Mouse (Mus musculus) kidney, embryonic 16.5 days (tissue): ENCODE measurements around the gene Celf6. TPM values are rescaled to one million over a fixed set of nuclear protein-coding genes. Genes with fewer than 3 reads are reported as not detected.

ENCODE experiments used
- ATAC-seq: fragments of 200-750 bp; cut with Nextera tagmentation; 2 replicates; pipeline ENCODE4 v1.8.0; 2017; ENCODE audit warnings: moderate TSS enrichment; ENCODE audit not compliant: low FRiP score, low TSS enrichment
- H3K27ac ChIP-seq: fragments of 300-500 bp; sonication (generic); 2 replicates; pipeline ENCODE4 v1.5.1; 2014; ENCODE audit warnings: low read length
- H3K27me3 ChIP-seq: fragments of 300-500 bp; sonication (generic); 2 replicates; pipeline ENCODE4 v1.6.1; 2014; ENCODE audit warnings: low read length, control low read depth, mixed read lengths; ENCODE audit not compliant: insufficient read depth
- H3K36me3 ChIP-seq: fragments of 300-500 bp; sonication (generic); 2 replicates; pipeline ENCODE4 v1.6.1; 2014; ENCODE audit warnings: low read length, control low read depth, mixed read lengths; ENCODE audit not compliant: insufficient read depth
- H3K4me1 ChIP-seq: fragments of 300-500 bp; sonication (generic); 2 replicates; pipeline ENCODE4 v1.6.1; 2014; ENCODE audit warnings: low read length, control low read depth, mixed read lengths; ENCODE audit not compliant: insufficient read depth
- H3K4me2 ChIP-seq: fragments of 300-500 bp; sonication (generic); replicated peaks from 2 replicates; pipeline ENCODE4 v1.6.1; 2014; ENCODE audit warnings: low read depth, low read length
- H3K4me3 ChIP-seq: fragments of 300-500 bp; sonication (generic); 2 replicates; pipeline ENCODE4 v1.5.1; 2014; ENCODE audit warnings: mild to moderate bottlenecking, low read length
- H3K9ac ChIP-seq: fragments of 300-500 bp; sonication (generic); replicated peaks from 2 replicates; pipeline ENCODE4 v1.6.1; 2014; ENCODE audit warnings: low read length
- H3K9me3 ChIP-seq: fragments of 300-500 bp; sonication (generic); 2 replicates; pipeline ENCODE4 v1.6.1; 2016; ENCODE audit warnings: low read length, control low read depth
- WGBS: fragments of 180-500 bp; shearing (Covaris S2); extraction: QIAGEN DNeasy Blood & Tissue Kit; methylation state at CpG from one replicate; pipeline ENCODE4 v1.1.7; 2014; 5-methylcytosine and 5-hydroxymethylcytosine counted together
- polyA plus RNA-seq: library from polyadenylated mRNA; unstranded; fragments of >200 nt; fragmentation: Nextera tagmentation; extraction: Ambion mirVana; gene quantifications from 2 replicates; pipeline ENCODE4 v1.2.1, GENCODE M21; 2015

The Celf6 gene
- polyA plus RNA-seq, 1 experiment from 2014 or later: 0.32 TPM

DNA sequence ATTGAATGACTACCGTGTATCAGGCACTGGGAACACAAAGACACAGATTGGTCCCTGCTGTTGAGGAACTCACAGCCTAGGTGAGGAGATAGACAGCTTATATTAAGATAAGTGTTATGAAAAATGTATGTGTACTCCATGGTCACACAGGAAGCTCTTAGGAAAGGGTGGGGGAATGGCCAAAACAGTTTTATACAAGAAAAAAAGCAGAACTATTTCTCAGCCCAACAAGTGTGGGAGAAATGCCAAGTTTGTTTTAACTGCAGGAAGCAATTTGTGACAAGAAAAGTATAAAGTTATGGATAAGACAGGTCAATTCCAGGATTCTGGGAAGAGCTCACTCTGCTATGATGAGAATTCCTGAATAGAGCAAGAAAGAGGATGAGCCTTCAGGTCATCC, 29.8 kb upstream of the Celf6 start:
- no peak for ATAC-seq
- 93% methylated on average over 1 of the region's 1 CpGs for WGBS
- no peaks in the 10 kb centered on the region for H3K36me3 ChIP-seq
- no peak overlapping the region for H3K4me2 ChIP-seq
- H3K4me1 ChIP-seq: no peaks in the 10 kb centered on the region
- H3K27ac ChIP-seq: no peak overlapping the region
- no peaks in the 10 kb centered on the region for H3K9me3 ChIP-seq
- no peak overlapping the region for H3K4me3 ChIP-seq
- no peaks in the 10 kb centered on the region for H3K27me3 ChIP-seq
- no peak overlapping the region for H3K9ac ChIP-seq

DNA sequence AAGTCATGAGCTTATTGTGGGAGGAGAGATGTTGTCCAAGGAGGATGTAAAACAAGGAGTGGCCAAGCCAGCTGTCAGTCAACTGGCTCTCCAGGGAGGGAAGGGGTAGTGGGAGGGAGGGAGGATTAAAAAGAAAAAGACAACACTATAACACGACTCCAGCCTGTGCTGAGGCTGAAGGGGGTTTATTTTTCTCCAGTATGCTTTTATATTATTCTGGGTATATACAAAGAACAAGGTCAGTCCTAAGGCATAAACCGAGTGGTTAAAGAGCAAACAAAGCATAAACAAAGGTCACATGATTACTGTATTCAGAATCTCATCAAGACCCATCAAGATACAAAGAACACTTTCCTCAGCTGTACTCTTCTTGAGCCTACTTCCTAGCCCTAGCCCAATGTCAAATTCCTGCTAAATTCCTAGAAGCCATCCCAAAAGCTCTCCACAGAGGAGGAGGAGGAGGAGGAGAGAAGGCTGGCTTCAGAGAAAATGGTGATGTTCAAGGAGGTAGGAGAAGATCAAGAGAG, 28.7 kb upstream of the Celf6 start:
- Histone ChIP-seq H3K27ac (no peak overlapping the region), H3K4me1 (no peaks in the 10 kb centered on the region), H3K9me3 (no peaks in the 10 kb centered on the region), H3K4me2 (no peak overlapping the region), H3K9ac (no peak overlapping the region), H3K27me3 (no peaks in the 10 kb centered on the region), H3K4me3 (no peak overlapping the region), H3K36me3 (no peaks in the 10 kb centered on the region)
- WGBS: 55% methylated on average over 2 of the region's 2 CpGs
- no peak for ATAC-seq

DNA sequence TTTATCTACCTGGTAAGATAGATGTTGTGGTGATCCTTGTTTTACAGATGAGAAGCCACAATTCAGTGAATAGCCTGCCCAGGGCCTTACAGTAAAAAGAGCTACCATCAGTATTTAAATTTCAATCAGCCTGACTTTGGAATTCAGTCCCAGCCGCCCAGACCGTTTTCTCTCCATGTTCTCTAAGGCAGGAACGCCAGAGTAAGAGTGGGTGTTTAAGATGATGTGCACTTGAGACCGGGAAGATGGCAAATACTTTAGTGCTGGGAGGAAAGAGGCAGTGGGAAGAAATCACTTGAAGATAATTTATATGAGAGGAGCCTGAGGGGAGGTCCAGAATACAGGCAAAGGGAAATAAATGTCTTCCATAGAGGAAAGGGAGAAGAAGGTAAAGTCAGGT, 27.6 kb upstream of the Celf6 start:
- H3K4me3 ChIP-seq: no peak overlapping the region
- H3K4me2 ChIP-seq: no peak overlapping the region
- no peak overlapping the region for H3K27ac ChIP-seq
- H3K4me1 ChIP-seq: no peaks in the 10 kb centered on the region
- no peaks in the 10 kb centered on the region for H3K9me3 ChIP-seq
- no peak for ATAC-seq
- H3K36me3 ChIP-seq: no peaks in the 10 kb centered on the region
- H3K27me3 ChIP-seq: no peaks in the 10 kb centered on the region
- no peak overlapping the region for H3K9ac ChIP-seq
- WGBS: 85% methylated on average over 4 of the region's 4 CpGs

DNA sequence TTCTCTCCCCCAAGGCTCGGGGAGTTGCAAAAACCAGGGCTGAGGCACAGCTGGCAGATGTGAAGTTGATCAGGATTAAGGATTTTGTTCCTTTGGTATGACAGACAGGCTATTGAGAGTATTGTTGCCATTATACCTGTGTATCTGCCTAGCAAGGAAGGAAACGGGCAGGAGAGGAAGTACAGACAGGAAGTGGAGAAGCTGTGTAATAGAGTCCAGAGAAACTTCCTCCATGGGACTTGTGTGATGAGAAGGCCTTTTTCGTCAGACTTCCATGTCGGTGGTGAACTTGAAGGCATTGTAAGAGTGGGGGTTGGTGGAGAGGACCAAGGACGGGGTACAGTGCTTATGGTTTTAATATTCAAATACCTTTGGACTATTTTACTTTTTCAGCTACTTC, 26.7 kb upstream of the Celf6 start:
- H3K4me2 ChIP-seq: no peak overlapping the region
- no peaks in the 10 kb centered on the region for H3K27me3 ChIP-seq
- no peak overlapping the region for H3K9ac ChIP-seq
- WGBS: 74% methylated on average over 5 of the region's 5 CpGs
- H3K27ac ChIP-seq: no peak overlapping the region
- no peaks in the 10 kb centered on the region for H3K36me3 ChIP-seq
- ATAC-seq: no peak
- no peaks in the 10 kb centered on the region for H3K9me3 ChIP-seq
- H3K4me1 ChIP-seq: no peaks in the 10 kb centered on the region
- no peak overlapping the region for H3K4me3 ChIP-seq

DNA sequence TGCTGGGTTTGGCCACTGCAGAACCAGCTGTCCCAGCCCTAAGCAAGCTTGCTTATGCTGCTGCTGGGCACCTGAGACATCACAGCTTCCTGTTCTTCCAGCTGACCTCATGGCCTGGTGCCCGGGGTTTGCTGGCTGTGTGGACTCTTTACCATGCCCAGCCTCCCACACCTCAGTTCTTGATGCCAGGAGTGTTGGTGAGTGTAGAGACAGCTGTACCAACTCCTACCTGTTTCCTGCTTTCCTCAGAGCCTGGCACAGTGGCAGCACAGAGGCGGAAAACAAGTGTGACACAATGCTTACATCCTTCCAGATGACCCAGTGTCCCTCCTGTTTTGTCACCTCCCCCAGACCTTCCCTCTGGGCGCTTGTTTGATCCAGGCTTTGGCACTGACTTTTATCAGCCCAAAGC, 26.1 kb upstream of the Celf6 start:
- Histone ChIP-seq H3K4me3 (no peak overlapping the region), H3K9me3 (no peaks in the 10 kb centered on the region), H3K27ac (no peak overlapping the region), H3K9ac (no peak overlapping the region), H3K27me3 (no peaks in the 10 kb centered on the region), H3K36me3 (no peaks in the 10 kb centered on the region), H3K4me1 (no peaks in the 10 kb centered on the region), H3K4me2 (no peak overlapping the region)
- WGBS: 56% methylated on average over 3 of the region's 3 CpGs
- ATAC-seq: no peak

DNA sequence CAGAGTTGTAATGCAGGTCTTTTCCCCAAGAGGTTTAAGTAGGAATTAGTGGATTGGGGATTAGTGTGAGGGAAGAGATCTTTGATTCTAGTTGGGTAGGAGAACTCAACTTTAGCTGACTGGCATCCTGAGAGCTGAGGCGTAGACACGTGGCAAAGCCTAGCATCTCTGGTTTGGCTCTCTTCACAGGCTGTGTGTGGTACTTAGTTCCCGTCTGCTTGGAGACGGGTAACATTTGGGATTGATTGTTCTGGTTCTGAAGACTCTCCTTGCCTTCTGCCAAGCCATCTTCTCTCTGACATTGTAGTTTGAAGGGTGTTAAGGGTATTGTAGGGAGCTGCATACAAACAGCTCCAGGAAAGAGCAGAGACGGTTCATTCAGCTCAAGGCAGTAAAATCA, 25.1 kb upstream of the Celf6 start:
- Histone ChIP-seq H3K36me3 (peaks cover 5% of the 10 kb centered on the region; the same call in 1 of the 2 replicates), H3K4me1 (no peaks in the 10 kb centered on the region), H3K9ac (no peak overlapping the region), H3K4me2 (no peak overlapping the region), H3K27ac (no peak overlapping the region), H3K4me3 (no peak overlapping the region), H3K27me3 (no peaks in the 10 kb centered on the region), H3K9me3 (no peaks in the 10 kb centered on the region)
- no peak for ATAC-seq
- WGBS: 85% methylated on average over 5 of the region's 5 CpGs

DNA sequence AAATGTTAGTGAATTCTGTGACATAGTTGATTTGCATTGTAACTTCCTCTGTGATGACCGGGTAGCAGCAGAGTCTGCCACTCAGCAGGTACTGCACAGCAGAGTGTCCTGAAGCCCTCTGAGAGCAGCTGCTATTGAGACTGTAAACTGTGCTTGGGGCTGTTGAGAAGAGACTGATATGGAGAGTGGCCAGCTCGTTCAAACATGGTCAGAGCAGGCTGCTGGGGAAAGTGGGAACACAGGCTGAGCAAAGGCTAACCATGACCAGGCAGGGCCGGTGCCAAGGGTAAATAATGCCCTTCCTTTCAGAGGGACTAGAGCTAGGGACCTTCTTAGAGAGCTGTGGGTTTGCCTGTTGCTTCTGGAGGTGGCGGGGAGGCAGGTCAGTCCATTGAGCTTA, 24.0 kb upstream of the Celf6 start:
- ATAC-seq: no peak
- H3K27ac ChIP-seq: no peak overlapping the region
- no peaks in the 10 kb centered on the region for H3K9me3 ChIP-seq
- H3K36me3 ChIP-seq: peaks cover 10% of the 10 kb centered on the region; the same call in 1 of the 2 replicates
- 88% methylated on average over 4 of the region's 4 CpGs for WGBS
- no peak overlapping the region for H3K9ac ChIP-seq
- no peaks in the 10 kb centered on the region for H3K27me3 ChIP-seq
- H3K4me2 ChIP-seq: no peak overlapping the region
- no peak overlapping the region for H3K4me3 ChIP-seq
- no peaks in the 10 kb centered on the region for H3K4me1 ChIP-seq

DNA sequence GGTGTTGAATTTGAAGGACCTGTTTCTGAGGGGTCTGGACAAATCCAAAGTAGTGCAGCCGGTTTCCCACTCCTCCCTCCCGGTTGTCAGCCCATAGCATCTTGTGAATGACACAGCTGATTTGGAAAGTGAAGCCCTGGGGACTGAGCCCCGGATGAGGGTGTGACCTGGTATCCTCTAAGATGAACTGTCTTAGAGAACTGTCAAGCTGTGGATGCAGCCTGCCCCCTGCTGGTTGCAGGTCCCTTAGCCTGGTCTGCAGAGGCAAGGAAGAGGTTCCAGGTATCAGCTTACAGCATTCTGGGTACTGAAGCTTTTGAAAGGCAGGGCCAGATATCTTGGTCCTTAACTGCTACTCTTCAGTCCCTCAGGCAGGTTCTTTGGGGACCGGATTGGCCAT, 12.1 kb upstream of the Celf6 start:
- no peak overlapping the region for H3K4me2 ChIP-seq
- peaks cover 4% of the 10 kb centered on the region; the same call in 1 of the 2 replicates for H3K4me1 ChIP-seq
- no peak overlapping the region for H3K9ac ChIP-seq
- peaks cover 13% of the 10 kb centered on the region; the same call in 1 of the 2 replicates for H3K36me3 ChIP-seq
- H3K4me3 ChIP-seq: no peak overlapping the region
- no peak overlapping the region for H3K27ac ChIP-seq
- no peaks in the 10 kb centered on the region for H3K27me3 ChIP-seq
- ATAC-seq: no peak
- H3K9me3 ChIP-seq: no peaks in the 10 kb centered on the region
- WGBS: 19% methylated on average over 4 of the region's 4 CpGs

DNA sequence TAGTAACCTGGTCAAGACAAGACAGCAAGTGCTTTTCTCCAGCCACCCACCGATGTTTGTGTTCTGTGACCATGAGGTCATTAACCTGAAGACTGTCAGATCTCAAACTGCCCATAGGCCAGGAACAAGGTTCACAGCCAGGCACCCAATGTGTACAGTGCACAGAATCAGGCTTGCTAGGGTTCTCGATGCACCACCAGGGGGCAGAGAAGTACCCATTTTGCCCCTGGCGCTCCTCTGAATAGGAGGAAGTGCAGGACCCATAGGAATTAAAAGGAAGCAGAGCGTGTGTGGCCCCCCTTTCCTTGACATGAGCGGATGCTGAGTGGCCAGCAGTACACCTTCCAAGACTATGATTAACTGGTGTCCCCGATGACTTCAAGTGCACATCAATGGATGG, 10.6 kb upstream of the Celf6 start:
- peak; percentile 42; the same call in 1 of the 2 replicates for ATAC-seq
- Histone ChIP-seq H3K4me2 (no peak overlapping the region), H3K9ac (no peak overlapping the region), H3K9me3 (no peaks in the 10 kb centered on the region), H3K36me3 (peaks cover 8% of the 10 kb centered on the region; the same call in 1 of the 2 replicates), H3K4me1 (peaks cover 4% of the 10 kb centered on the region; the same call in 1 of the 2 replicates), H3K27me3 (no peaks in the 10 kb centered on the region), H3K27ac (no peak overlapping the region), H3K4me3 (no peak overlapping the region)
- WGBS: 35% methylated on average over 6 of the region's 6 CpGs

DNA sequence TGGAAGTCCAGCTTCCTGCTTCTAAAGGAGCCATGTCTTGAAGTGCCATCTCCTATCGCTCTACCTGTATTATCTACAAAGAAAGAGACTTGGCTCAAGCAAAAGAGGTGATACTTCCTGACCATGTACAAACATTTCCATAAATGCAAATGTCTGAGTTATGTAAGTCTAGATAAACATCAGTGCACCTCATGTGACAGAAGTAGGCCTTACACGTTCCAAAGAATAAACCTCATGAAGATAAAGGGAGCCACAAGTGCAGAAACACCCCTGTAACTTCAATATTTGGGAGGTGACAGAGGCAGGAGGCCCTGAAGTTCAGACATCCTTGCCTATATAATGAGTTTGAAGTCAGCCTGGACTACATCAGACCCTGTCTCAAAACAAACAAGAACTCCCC, 5.9 kb upstream of the Celf6 start:
- Histone ChIP-seq H3K27me3 (peaks cover 15% of the 10 kb centered on the region; the same call in 1 of the 2 replicates), H3K36me3 (no peaks in the 10 kb centered on the region), H3K9me3 (no peaks in the 10 kb centered on the region), H3K9ac (no peak overlapping the region), H3K27ac (no peak overlapping the region), H3K4me1 (0 out of 2 replicates have a peak, but pooled peaks cover 4% of the 10 kb centered on the region), H3K4me2 (no peak overlapping the region), H3K4me3 (no peak overlapping the region)
- WGBS: 84% methylated on average over 2 of the region's 2 CpGs
- ATAC-seq: no peak
